Mouse (Mus musculus) retina, adult 2 months (tissue): Measurements from ENCODE around the gene Soga1.

Experiments
- DNase-seq: peaks from one replicate; pipeline ENCODE4 v3.0.0-alpha.2; 2012; ENCODE audit warnings: low read depth, low spot score

The Soga1 gene

GRCm38 (mm10) chr2:157078793-157079700, at the start of gene Soga1:
Soga1 (minus strand) TSS chr2:157079254.
- no peak for DNase-seq

GRCm38 (mm10) chr2:157128072-157128471, 49.0 kb upstream of the Soga1 start:
- no peak for DNase-seq

GRCm38 (mm10) chr2:157127370-157127769, 48.3 kb upstream of the Soga1 start:
- DNase-seq, result no peak

GRCm38 (mm10) chr2:157125246-157125645, 46.2 kb upstream of the Soga1 start:
- DNase-seq, result no peak

GRCm38 (mm10) chr2:157121766-157122165, 42.7 kb upstream of the Soga1 start:
- no peak for DNase-seq

GRCm38 (mm10) chr2:157119075-157119474, 40.0 kb upstream of the Soga1 start:
- no peak for DNase-seq

GRCm38 (mm10) chr2:157118556-157118955, 39.5 kb upstream of the Soga1 start:
- no peak for DNase-seq

GRCm38 (mm10) chr2:157116964-157117363, 37.9 kb upstream of the Soga1 start:
- peak; percentile 25 for DNase-seq

- no peak for DNase-seq
These were observed 29.2 kb upstream of the Soga1 start for GRCm38 (mm10) chr2:157108236-157108635.

- no peak for DNase-seq
These were observed 25.4 kb upstream of the Soga1 start for GRCm38 (mm10) chr2:157104454-157104853.

GRCm38 (mm10) chr2:157102256-157102655, 23.2 kb upstream of the Soga1 start:
- DNase-seq, result no peak

GRCm38 (mm10) chr2:157101650-157102049, 22.6 kb upstream of the Soga1 start:
- no peak for DNase-seq

GRCm38 (mm10) chr2:157100319-157100605, 21.2 kb upstream of the Soga1 start:
- no peak for DNase-seq

GRCm38 (mm10) chr2:157099532-157100318, 20.7 kb upstream of the Soga1 start:
- DNase-seq, result no peak

GRCm38 (mm10) chr2:157095005-157095755, 16.1 kb upstream of the Soga1 start:
- peak; percentile 39 for DNase-seq

- DNase-seq, result no peak
These were observed 13.0 kb upstream of the Soga1 start for GRCm38 (mm10) chr2:157092024-157092423.

- DNase-seq, result no peak
These were observed 8.7 kb upstream of the Soga1 start for GRCm38 (mm10) chr2:157087536-157088317.

- no peak for DNase-seq
These were observed 7.7 kb upstream of the Soga1 start, which contains the start of gene Tldc2 for GRCm38 (mm10) chr2:157086796-157087195. Tldc2 (plus strand) TSS chr2:157087055.

GRCm38 (mm10) chr2:157084831-157085585, 6.0 kb upstream of the Soga1 start:
- no peak for DNase-seq

GRCm38 (mm10) chr2:157081960-157082359, 2.9 kb upstream of the Soga1 start:
- no peak for DNase-seq
